Comparison of ENCODE assay signal across 8 mouse cellular contexts in genomic region chr12:57787471-57787870, GRCm38 (mm10).
DNase-seq lines count a peak whose midpoint lies in the region; ATAC-seq and TF ChIP-seq lines count a peak whose summit lies in the region.

No protein-coding gene starts in this region.

- TF ChIP-seq POLR2A in CH12.LX (IDR thresholded peaks at IDR 0.05; ENCODE audit: low read depth, low read length): no peak

- no peak overlapping the region for H3K4me3 ChIP-seq in hindbrain, embryonic 14.5 days (replicated peaks; ENCODE audit: low read length)
- no peak overlapping the region for H3K4me3 ChIP-seq in hindbrain, embryonic 16.5 days (ENCODE audit: low read length)
- no peak overlapping the region for H3K4me3 ChIP-seq in CH12.LX (replicated peaks in 1 of 3; ENCODE audit: low read depth in 2 of 3, low read length in 2 of 3, poor library complexity in 1 of 3)

- ATAC-seq in hindbrain, embryonic 14.5 days (ENCODE audit: low FRiP score): no peak
- ATAC-seq in hindbrain, embryonic 16.5 days: no peak

- WGBS in hindbrain, embryonic 14.5 days: 29% methylated on average over 5 of the region's 5 CpGs
- WGBS in hindbrain, embryonic 16.5 days: 27% methylated on average over 5 of the region's 5 CpGs

- peak; percentile 64 for TF ChIP-seq RAD21 in CH12.LX (IDR thresholded peaks at IDR 0.05; ENCODE audit: low read depth, low read length)

- in situ Hi-C loops in CH12.LX (cut with MboI; ENCODE audit: low pct_ligation_motif_present, low pct_unique_long_range_greater_than_20kb, low sequenced_read_pairs): loop anchor here (10.0 kb wide), 1 partner anchor 513 kb away; no protein-coding TSS in a partner anchor

- H3K9ac ChIP-seq in hindbrain, embryonic 14.5 days: no peak overlapping the region
- H3K9ac ChIP-seq in hindbrain, embryonic 16.5 days (ENCODE audit: low read depth, low read length): no peak overlapping the region
- no peak overlapping the region for H3K9ac ChIP-seq in CH12.LX (ENCODE audit: insufficient read depth, low read depth)

- TF ChIP-seq EP300 in CH12.LX (IDR thresholded peaks at IDR 0.05; ENCODE audit: low read length): no peak

- H3K4me1 ChIP-seq in hindbrain, embryonic 14.5 days (replicated peaks; ENCODE audit: control insufficient read depth, insufficient read depth, low read length): no peaks in the 10 kb centered on the region
- H3K4me1 ChIP-seq in hindbrain, embryonic 16.5 days (ENCODE audit: control insufficient read depth, insufficient read depth, low read depth, low read length): no peaks in the 10 kb centered on the region
- peaks cover 0 to 7% of the 10 kb centered on the region in 2 experiments; a peak in 2 of 4 replicates for H3K4me1 ChIP-seq in CH12.LX (ENCODE audit: control insufficient read depth in 1 of 2, insufficient read depth in 2 of 2)

- no peaks in the 10 kb centered on the region for H3K27me3 ChIP-seq in hindbrain, embryonic 14.5 days (ENCODE audit: control insufficient read depth, insufficient read depth, low read length)
- no peaks in the 10 kb centered on the region for H3K27me3 ChIP-seq in hindbrain, embryonic 16.5 days (replicated peaks; ENCODE audit: control insufficient read depth, insufficient read depth, low read length)
- no peaks in the 10 kb centered on the region for H3K27me3 ChIP-seq in CH12.LX (replicated peaks)

- peak; percentile 58 to 60 for TF ChIP-seq CTCF in CH12.LX (conservative IDR thresholded peaks at IDR 0.05 in 1 of 2, IDR thresholded peaks at IDR 0.05 in 1 of 2; ENCODE audit: low read depth in 2 of 2, low read length in 2 of 2)

- no peaks in the 10 kb centered on the region for H3K36me3 ChIP-seq in hindbrain, embryonic 14.5 days (replicated peaks; ENCODE audit: control insufficient read depth, insufficient read depth)
- H3K36me3 ChIP-seq in hindbrain, embryonic 16.5 days (ENCODE audit: control insufficient read depth, insufficient read depth, low read length): no peaks in the 10 kb centered on the region
- no peaks in the 10 kb centered on the region for H3K36me3 ChIP-seq in CH12.LX (replicated peaks in 1 of 2; ENCODE audit: control insufficient read depth in 1 of 2, insufficient read depth in 1 of 2, low read length in 1 of 2)

- dilution Hi-C loops in CH12.LX (cut with MboI; ENCODE audit: extremely low pct_ligation_motif_present, extremely low pct_unique_long_range_greater_than_20kb, low sequenced_read_pairs): no loop called here

- DNase-seq in hindbrain, embryonic 14.5 days (ENCODE audit: low spot score): peak; percentile 67
- DNase-seq in CH12.LX (ENCODE audit: extremely low read depth) (peak; percentile 40), adipocyte (ENCODE audit: low spot score) (peak; percentile 51)
- DNase-seq in frontal cortex, postnatal 36 days (ENCODE audit: low spot score in 2 of 2): peak; percentile 11 to 16
- DNase-seq in lung, postnatal 25 days (ENCODE audit: low spot score): peak; percentile 5
- no peak for DNase-seq in spleen, adult 12 weeks (ENCODE audit: low spot score)
- no peak for DNase-seq in gastrocnemius, postnatal 4 days (ENCODE audit: low spot score in 2 of 2)

- no peak overlapping the region for H3K4me2 ChIP-seq in hindbrain, embryonic 14.5 days (replicated peaks)
- H3K4me2 ChIP-seq in hindbrain, embryonic 16.5 days (ENCODE audit: low read length): no peak overlapping the region
- H3K4me2 ChIP-seq in CH12.LX (ENCODE audit: insufficient read depth, low read depth, poor library complexity, severe bottlenecking): no peak overlapping the region

- no peaks in the 10 kb centered on the region for H3K79me2 ChIP-seq in CH12.LX (replicated peaks; ENCODE audit: control insufficient read depth, extremely low read depth, insufficient read depth, poor library complexity, severe bottlenecking)

- no peaks in the 10 kb centered on the region for H3K9me3 ChIP-seq in hindbrain, embryonic 14.5 days (ENCODE audit: control insufficient read depth, low read length)
- no peaks in the 10 kb centered on the region for H3K9me3 ChIP-seq in hindbrain, embryonic 16.5 days (ENCODE audit: control insufficient read depth, low read length)
- H3K9me3 ChIP-seq in CH12.LX (replicated peaks; ENCODE audit: low read length): no peaks in the 10 kb centered on the region

- no peak overlapping the region for H3K27ac ChIP-seq in hindbrain, embryonic 14.5 days
- no peak overlapping the region for H3K27ac ChIP-seq in hindbrain, embryonic 16.5 days (ENCODE audit: low read depth, low read length)
- no peak overlapping the region for H3K27ac ChIP-seq in CH12.LX (ENCODE audit: insufficient read depth, low read depth)

TF ChIP-seq in CH12.LX, 34 proteins besides CTCF, POLR2A, EP300 and RAD21:
- TF ChIP-seq SMC3 (IDR thresholded peaks at IDR 0.05; ENCODE audit: low read depth, low read length) (peak; percentile 46), MEF2A (IDR thresholded peaks at IDR 0.05; ENCODE audit: borderline replicate concordance, low read depth, low read length) (no peak)

Comparison
In these comparisons a context has a peak if more than half of its experiments do, and no peak if none do; other contexts are left out.
1. DNase-seq: peak in hindbrain, embryonic 14.5 days (single experiment), CH12.LX (single experiment), adipocyte (single experiment), frontal cortex, postnatal 36 days (2 of 2) and lung, postnatal 25 days (single experiment); none in spleen, adult 12 weeks (single experiment) and gastrocnemius, postnatal 4 days (0 of 2).